In genomic region chr13:20183512-20184238, GRCm38 (mm10) we compare ENCODE assay signal across 8 mouse cellular contexts.
DNase-seq lines count a peak whose midpoint lies in the region; ATAC-seq lines count a peak whose summit lies in the region.

No protein-coding gene starts in this region.

- H3K27me3 ChIP-seq in hindbrain, embryonic 10.5 days (ENCODE audit: insufficient read depth, poor library complexity, severe bottlenecking): no peaks in the 10 kb centered on the region
- no peaks in the 10 kb centered on the region for H3K27me3 ChIP-seq in midbrain, embryonic 14.5 days (ENCODE audit: control insufficient read depth, insufficient read depth, low read length)

- H3K9ac ChIP-seq in midbrain, embryonic 14.5 days (replicated peaks; ENCODE audit: low read length): no peak overlapping the region

- H3K36me3 ChIP-seq in hindbrain, embryonic 10.5 days: no peaks in the 10 kb centered on the region
- no peaks in the 10 kb centered on the region for H3K36me3 ChIP-seq in midbrain, embryonic 14.5 days (ENCODE audit: control insufficient read depth, insufficient read depth, low read length)

- peak overlapping the region; percentile 25; the same call in 1 of the 2 replicates for H3K27ac ChIP-seq in hindbrain, embryonic 10.5 days
- peak overlapping the region; percentile 47 for H3K27ac ChIP-seq in midbrain, embryonic 14.5 days (replicated peaks; ENCODE audit: low read depth, low read length)

- H3K4me3 ChIP-seq in hindbrain, embryonic 10.5 days: no peak overlapping the region
- H3K4me3 ChIP-seq in midbrain, embryonic 14.5 days (replicated peaks; ENCODE audit: low read depth, low read length): no peak overlapping the region

- peak; percentile 55 for ATAC-seq in common myeloid progenitor, adult 5-6 weeks (replicated peaks; ENCODE audit: low read depth, poor library complexity, severe bottlenecking)
- peak; percentile 49; the same call in 1 of the 2 replicates for ATAC-seq in midbrain, embryonic 14.5 days (ENCODE audit: low FRiP score, low TSS enrichment)

- peak; percentile 45 for DNase-seq in adrenal gland, adult 2 months
- DNase-seq in adrenal gland, adult 18-20 months (ENCODE audit: low spot score in 2 of 2): no peak
- DNase-seq in CD8-positive naive resting alpha-beta T cell, adult 2 months (ENCODE audit: low read depth in 2 of 2, low spot score in 2 of 2): peak; percentile 55 to 59
- no peak for DNase-seq in hindbrain, embryonic 10.5 days (ENCODE audit: low spot score)
- peak; percentile 54 for DNase-seq in liver
- peak; percentile 62 for DNase-seq in midbrain, embryonic 14.5 days
- peak; percentile 78 for DNase-seq in thymus, postnatal 25 days

- peaks cover 28% of the 10 kb centered on the region for H3K4me1 ChIP-seq in hindbrain, embryonic 10.5 days (replicated peaks)
- H3K4me1 ChIP-seq in midbrain, embryonic 14.5 days (ENCODE audit: control insufficient read depth, insufficient read depth, low read length): 0 out of 2 replicates have a peak, but pooled peaks cover 10% of the 10 kb centered on the region

- 8% methylated on average over 9 of the region's 9 CpGs for WGBS in hindbrain, embryonic 10.5 days
- 14% methylated on average over 9 of the region's 9 CpGs for WGBS in midbrain, embryonic 14.5 days

- 0 out of 2 replicates have a peak overlapping the region, but pooled peaks have one; percentile 12 for H3K4me2 ChIP-seq in midbrain, embryonic 14.5 days (ENCODE audit: low read length)

- no peaks in the 10 kb centered on the region for H3K9me3 ChIP-seq in hindbrain, embryonic 10.5 days
- H3K9me3 ChIP-seq in midbrain, embryonic 14.5 days (ENCODE audit: control insufficient read depth, low read length): no peaks in the 10 kb centered on the region

Comparison
In these comparisons a context has a peak if more than half of its experiments do, and no peak if none do; other contexts are left out.
1. DNase-seq: peak in adrenal gland, adult 2 months (single experiment), CD8-positive naive resting alpha-beta T cell, adult 2 months (2 of 2), liver (single experiment), midbrain, embryonic 14.5 days (single experiment) and thymus, postnatal 25 days (single experiment); none in adrenal gland, adult 18-20 months (0 of 2) and hindbrain, embryonic 10.5 days (single experiment).